Mouse (Mus musculus) kidney, postnatal 36 days (tissue): Measurements from ENCODE around the gene Nadsyn1.
A peak's percentile ranks its signal among the peaks of the same experiment; 100 is the strongest.

ENCODE experiments used
- DNase-seq, 2 experiments: peaks; one replicate each; pipeline ENCODE4 v3.0.0; 2021 to 2022; ENCODE audit warnings: mixed read lengths in 2 of 2

Nadsyn1 gene

DNA sequence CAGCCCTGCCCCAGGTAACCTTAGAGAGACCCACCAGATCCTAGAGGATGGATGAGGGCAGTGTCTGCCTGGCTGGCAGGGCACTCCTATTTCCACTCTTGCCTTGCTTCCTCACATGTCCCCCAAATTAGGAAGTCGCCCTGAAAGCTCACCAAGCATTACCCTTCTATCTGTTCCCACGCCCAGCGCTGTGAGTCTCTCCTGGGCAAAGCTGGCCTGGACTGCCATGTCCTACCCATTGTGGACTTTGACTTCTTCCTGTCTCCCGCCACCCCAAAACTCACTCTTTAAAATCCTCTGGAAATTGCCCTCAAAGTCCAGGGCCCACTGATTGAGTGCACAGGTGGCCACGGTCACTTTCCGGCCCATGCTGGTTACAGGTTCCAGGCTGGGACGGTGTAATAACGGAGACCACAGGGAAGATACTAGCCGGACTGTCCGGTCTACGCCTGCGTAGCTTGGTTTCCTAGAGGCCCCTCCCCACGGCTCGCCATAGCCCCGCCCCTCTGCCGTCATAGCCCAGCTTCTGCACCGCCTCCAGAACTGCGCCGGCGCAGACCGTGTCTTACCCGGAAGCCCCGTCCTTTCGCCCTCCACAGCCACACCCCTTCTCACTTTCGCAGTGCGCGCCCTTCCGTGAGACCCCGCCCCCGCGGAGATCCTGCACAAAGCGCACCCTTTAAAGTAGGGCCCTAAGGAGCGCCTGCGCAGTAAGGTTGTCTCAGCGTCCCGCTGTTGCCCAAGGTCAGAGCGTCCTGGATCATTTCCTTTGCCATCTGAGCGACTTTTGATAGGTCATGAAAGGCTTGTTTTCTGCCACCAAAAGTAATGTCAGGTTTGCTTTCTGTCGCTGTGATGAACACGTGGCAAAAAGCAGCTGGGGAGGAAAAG lies at the start of gene Nadsyn1, which contains the start of gene Dhcr7:
Nadsyn1 (minus strand) TSS at position 475 of the 891 bp plus-strand sequence.
Dhcr7 (plus strand) TSS at position 771 of the 891 bp plus-strand sequence.
- peak; percentile 99 to 100 for DNase-seq

- no peak for DNase-seq
Observed at GRCm38 (mm10) chr7:143868874-143869273, 46.2 kb upstream of the Nadsyn1 start.

DNA sequence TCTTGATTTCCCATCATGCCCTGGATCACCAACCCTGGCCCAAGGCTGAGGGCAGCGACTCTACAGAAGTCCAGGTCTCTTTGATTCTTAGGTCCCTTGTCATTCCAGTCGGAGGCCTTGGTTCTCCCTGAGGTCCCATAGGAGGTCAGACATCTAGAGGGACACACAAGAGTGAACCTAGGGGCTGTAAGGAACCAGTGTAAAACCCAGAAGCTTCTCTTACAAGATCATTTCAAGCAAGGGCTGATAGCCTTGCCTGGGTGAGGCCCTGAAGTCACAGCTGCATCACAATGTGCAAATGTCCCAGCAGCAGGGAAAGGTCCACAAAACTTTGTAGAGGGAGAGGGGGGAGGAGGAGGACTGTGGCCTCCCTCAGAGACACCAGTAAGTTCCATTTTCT lies 43.9 kb upstream of the Nadsyn1 start, which contains the start of gene Gm498:
Gm498 (plus strand) TSS at position 301 of the 400 bp plus-strand sequence.
- DNase-seq = no peak

- peak; percentile 46 to 71 for DNase-seq
Observed at GRCm38 (mm10) chr7:143848768-143849482, 26.3 kb upstream of the Nadsyn1 start.

- no peak for DNase-seq
Observed at GRCm38 (mm10) chr7:143848127-143848767, 25.6 kb upstream of the Nadsyn1 start.

DNA sequence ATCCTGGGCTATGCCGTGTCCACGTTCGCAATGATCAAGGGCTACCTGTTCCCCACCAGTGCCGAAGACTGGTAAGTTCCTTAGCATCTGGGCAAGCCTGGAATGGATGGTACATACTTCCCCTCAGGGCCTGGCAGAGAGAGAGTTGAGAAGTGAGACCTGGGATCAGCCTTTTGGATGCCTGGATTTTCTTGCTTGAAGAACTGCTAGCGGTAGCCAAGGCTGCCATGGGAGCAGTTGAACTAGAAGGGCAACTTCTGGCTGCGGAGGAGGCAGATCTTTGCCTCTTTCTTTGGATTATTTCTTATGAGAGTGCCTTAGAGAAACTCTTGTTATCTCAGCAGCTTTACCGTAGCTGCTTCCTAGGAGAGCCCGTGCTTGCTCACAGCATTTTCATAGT lies 18.7 kb upstream of the Nadsyn1 start:
- DNase-seq = no peak

- no peak for DNase-seq
Observed at GRCm38 (mm10) chr7:143840121-143840520, 17.5 kb upstream of the Nadsyn1 start.

GRCm38 (mm10) chr7:143837705-143838358 lies 15.2 kb upstream of the Nadsyn1 start:
- DNase-seq = no peak

GRCm38 (mm10) chr7:143834972-143835371 lies 12.3 kb upstream of the Nadsyn1 start:
- DNase-seq = no peak

DNA sequence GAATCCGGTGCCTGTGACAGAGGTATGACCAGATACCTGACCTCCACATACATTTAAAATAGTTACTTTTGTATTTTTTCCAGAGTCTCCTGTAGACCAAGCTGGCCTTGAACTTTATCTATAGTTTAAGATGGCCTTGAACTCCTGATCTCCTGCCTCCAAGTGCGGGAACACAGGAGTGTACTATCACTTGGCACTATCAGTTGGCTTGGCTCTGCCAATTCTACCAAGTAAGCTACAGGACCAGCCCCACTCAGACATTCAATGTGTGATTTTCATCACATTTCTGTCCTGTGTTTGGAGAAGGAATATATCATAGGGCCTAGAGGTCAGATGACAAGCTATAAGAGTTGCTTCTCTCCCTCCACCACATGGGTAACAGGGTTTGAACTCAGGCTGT lies 11.7 kb upstream of the Nadsyn1 start:
- DNase-seq = no peak

GRCm38 (mm10) chr7:143833581-143834190 lies 11.0 kb upstream of the Nadsyn1 start:
- DNase-seq = no peak

DNA sequence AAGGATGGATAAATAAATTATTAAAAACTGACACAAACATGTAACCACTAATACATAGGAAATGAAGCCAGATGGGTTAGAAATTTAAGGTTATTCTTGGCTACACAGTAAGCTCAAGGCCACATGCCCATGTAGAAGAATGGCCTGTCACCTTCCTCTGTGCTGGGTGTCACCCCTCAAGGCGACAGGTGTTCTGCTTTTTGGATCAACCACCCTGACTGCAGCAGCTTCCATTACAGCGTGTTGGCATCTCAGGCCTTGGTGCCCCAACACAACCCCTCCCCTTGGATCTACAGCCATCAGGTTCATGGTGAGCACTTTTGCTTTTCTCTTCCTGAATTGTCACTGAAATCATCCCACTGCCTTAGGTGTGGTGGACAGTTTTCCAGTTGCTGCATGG lies 10.0 kb upstream of the Nadsyn1 start:
- DNase-seq = no peak

- no peak for DNase-seq
Observed at GRCm38 (mm10) chr7:143832196-143832595, 9.5 kb upstream of the Nadsyn1 start.

- no peak for DNase-seq
Observed at GRCm38 (mm10) chr7:143830399-143830798, 7.8 kb upstream of the Nadsyn1 start.

DNA sequence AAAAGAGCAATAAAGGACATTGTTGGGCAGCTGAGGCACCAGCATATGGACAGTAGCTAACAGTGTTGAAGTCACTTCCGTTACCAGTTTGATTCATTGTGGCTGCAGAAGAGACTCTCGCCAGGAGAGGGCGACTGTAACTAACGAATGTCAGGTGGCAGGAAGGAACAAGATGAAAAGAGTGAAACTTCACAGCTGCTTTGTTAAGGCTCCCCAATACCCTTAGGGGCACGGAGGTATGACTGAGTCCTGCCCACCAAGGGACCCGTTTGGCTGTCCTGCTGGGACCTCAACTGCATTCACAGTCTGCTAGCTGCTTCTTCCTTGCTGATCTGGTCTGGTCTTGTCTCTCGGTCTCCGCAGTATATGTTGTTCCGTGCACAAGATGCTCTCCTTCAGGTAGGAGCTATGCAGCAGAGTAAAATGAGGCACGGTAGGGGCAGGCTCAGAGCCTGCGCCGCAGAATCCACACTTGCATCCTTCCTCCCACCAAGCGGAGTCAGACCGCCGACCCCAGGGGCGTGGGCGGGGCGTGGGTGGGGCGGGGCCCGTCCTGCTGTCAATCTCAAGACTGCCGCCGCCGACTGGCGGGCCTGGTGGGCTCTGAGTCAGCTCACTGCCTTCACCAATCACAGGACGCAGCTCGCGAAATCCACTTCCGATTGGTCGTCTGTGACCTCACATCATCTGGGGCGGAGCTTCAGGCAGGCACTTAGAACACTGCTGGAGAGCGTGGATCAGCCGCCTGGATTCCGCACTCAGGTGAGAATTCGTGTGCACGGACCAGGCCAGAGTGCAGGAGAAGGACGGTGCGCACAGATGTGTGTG lies 7.1 kb upstream of the Nadsyn1 start:
- peak; percentile 95 to 96 for DNase-seq

GRCm38 (mm10) chr7:143826985-143827384 lies 4.3 kb upstream of the Nadsyn1 start:
- DNase-seq = no peak

- peak in 1 of 2 experiments; percentile 16 for DNase-seq
Observed at GRCm38 (mm10) chr7:143823266-143823605, 587 bp upstream of the Nadsyn1 start.

DNA sequence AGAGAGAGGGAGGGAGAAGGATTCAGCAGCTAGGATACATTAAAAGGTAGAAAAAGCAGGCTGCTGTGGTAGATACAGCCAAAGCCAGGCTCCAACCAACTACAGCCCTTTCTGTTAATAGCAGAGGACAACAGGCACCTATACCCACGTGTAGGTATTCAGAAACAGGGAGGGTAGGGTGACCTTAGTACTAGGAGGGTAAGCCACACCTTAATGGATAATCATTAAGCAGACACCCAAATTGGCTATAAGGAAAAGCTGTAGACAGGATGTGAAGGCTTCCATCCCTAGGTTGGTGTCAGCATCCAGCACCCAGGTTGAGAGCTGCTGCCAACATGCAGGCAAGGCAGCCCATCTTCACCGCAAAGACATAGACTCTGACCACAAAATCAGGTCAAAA lies 1.4 kb downstream of the Nadsyn1 start:
- peak in 1 of 2 experiments; percentile 41 for DNase-seq

DNA sequence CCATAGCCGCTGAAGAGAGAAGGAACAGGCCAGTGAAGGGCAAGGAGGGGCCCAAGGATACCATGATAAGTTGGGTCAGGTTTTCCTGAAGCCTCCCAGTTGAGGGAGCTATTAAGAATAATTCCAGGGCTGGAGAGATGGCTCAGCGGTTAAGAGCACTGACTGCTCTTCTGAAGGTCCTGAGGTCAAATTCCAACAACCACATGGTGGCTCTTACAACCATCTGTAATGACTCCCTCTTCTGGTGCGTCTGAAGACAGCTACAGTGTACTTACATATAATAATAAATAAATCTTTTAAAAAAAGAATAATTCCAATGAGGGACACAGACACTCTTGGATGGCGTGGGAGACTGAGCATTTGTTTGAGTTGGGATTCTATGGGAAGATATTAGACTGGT lies 3.4 kb downstream of the Nadsyn1 start:
- peak; percentile 25 to 39 for DNase-seq

- DNase-seq = peak in 1 of 2 experiments; percentile 66
Observed at GRCm38 (mm10) chr7:143808909-143809308, 13.7 kb downstream of the Nadsyn1 start.

- DNase-seq = peak; percentile 46 to 62
Observed at GRCm38 (mm10) chr7:143805199-143805624, 17.4 kb downstream of the Nadsyn1 start.
